Mouse (Mus musculus) forebrain, embryonic 14.5 days (tissue): ENCODE data around the gene Olfr135. TPM values are rescaled to one million over a fixed set of nuclear protein-coding genes. Genes with fewer than 3 reads are reported as not detected.

Experiments used
- ATAC-seq: fragments of 200-750 bp; cut with Nextera tagmentation; 2 replicates; pipeline ENCODE4 v1.8.0; 2017; ENCODE audit warnings: mild to moderate bottlenecking, moderate library complexity
- DNase-seq: peaks from one replicate; pipeline ENCODE4 v3.0.0-alpha.2; 2015; ENCODE audit warnings: low spot score
- H3K27ac ChIP-seq: fragments of 300-500 bp; sonication (generic); 2 replicates; pipeline ENCODE4 v1.5.1; 2014; ENCODE audit warnings: low read depth, mild to moderate bottlenecking, control low read depth, low read length, moderate library complexity
- H3K27me3 ChIP-seq: fragments of 300-500 bp; sonication (generic); replicated peaks from 2 replicates; pipeline ENCODE4 v1.6.1; 2014; ENCODE audit warnings: low read length, control low read depth, mixed read lengths; ENCODE audit not compliant: control insufficient read depth, insufficient read depth
- H3K36me3 ChIP-seq: fragments of 300-500 bp; sonication (generic); 2 replicates; pipeline ENCODE4 v1.6.1; 2014; ENCODE audit warnings: low read length, control low read depth; ENCODE audit not compliant: control insufficient read depth, insufficient read depth
- H3K4me1 ChIP-seq: fragments of 300-500 bp; sonication (generic); 2 replicates; pipeline ENCODE4 v1.6.1; 2014; ENCODE audit warnings: antibody characterized with exemption, low read length, control low read depth; ENCODE audit not compliant: control insufficient read depth, insufficient read depth
- H3K4me2 ChIP-seq: fragments of 300-500 bp; sonication (generic); 2 replicates; pipeline ENCODE4 v1.6.1; 2014; ENCODE audit warnings: mild to moderate bottlenecking, control low read depth, low read length
- H3K4me3 ChIP-seq: fragments of 300-500 bp; sonication (generic); 2 replicates; pipeline ENCODE4 v1.5.1; 2014; ENCODE audit warnings: low read depth, low read length, control low read depth
- H3K9ac ChIP-seq: fragments of 300-500 bp; sonication (generic); 2 replicates; pipeline ENCODE4 v1.6.1; 2014; ENCODE audit warnings: mild to moderate bottlenecking, low read length, control low read depth, moderate library complexity
- H3K9me3 ChIP-seq: fragments of 300-500 bp; sonication (generic); replicated peaks from 2 replicates; pipeline ENCODE4 v1.6.1; 2016; ENCODE audit warnings: low read length, control low read depth, mixed read lengths; ENCODE audit not compliant: control insufficient read depth
- WGBS: fragments of 180-500 bp; shearing (Covaris S2); extraction: QIAGEN DNeasy Blood & Tissue Kit; methylation state at CpG from one replicate; pipeline ENCODE4 v1.1.7; 2014; 5-methylcytosine and 5-hydroxymethylcytosine counted together
- polyA plus RNA-seq: library from polyadenylated mRNA; unstranded; fragments of >200 nt; fragmentation: Nextera tagmentation; extraction: Ambion mirVana; gene quantifications from 2 replicates; pipeline ENCODE4 v1.2.1, GENCODE M21; 2014

The Olfr135 gene
- not detected in 2 replicates for polyA plus RNA-seq

- ATAC-seq (no peak), DNase-seq (no peak)
- Histone ChIP-seq H3K9ac (no peak within 1 kb of the TSS), H3K9me3 (no peaks in the 10 kb centered on the region), H3K4me2 (no peak within 1 kb of the TSS), H3K4me3 (no peak within 1 kb of the TSS), H3K27ac (no peak within 1 kb of the TSS), H3K27me3 (no peaks in the 10 kb centered on the region), H3K36me3 (no peaks in the 10 kb centered on the region), H3K4me1 (no peaks in the 10 kb centered on the region)
- WGBS, result 100% methylated on average over 1 of the region's 1 CpGs
Measured at GRCm38 (mm10) chr17:38204035-38204434, at the start of gene Olfr135. Gene Olfr135, plus strand, starts transcription at chr17:38204335.

DNA sequence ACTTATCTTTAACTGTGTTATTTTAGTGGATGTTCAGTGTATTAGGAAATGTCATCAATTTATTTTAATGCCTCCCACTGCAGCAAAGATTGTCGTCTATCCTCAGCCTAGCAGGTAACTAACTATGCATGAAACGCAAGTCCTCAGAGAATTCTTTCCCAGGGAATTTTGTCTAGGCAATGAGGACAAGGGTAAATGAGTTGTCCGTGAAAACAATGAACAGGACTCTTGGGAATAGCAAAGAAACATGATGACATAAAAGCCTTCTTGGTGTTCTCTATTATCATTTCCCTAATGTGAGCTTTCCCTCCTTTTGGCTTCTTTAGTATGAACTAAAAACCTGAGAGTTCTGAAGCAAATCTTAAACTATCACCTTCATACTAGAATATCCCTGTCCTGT, 33.0 kb upstream of the Olfr135 start, which contains the start of gene Olfr134:
TSS of gene Olfr134 (plus strand) at position 301 of the 400 bp plus-strand sequence.
- no peak for DNase-seq
- no peak for ATAC-seq
- Histone ChIP-seq H3K27ac (no peak within 1 kb of the TSS), H3K9ac (no peak within 1 kb of the TSS), H3K4me2 (no peak within 1 kb of the TSS), H3K36me3 (no peaks in the 10 kb centered on the region), H3K4me3 (no peak within 1 kb of the TSS), H3K27me3 (no peaks in the 10 kb centered on the region), H3K4me1 (no peaks in the 10 kb centered on the region), H3K9me3 (no peaks in the 10 kb centered on the region)
- WGBS, result 76% methylated on average over 3 of the region's 3 CpGs

Other genes starting within 250 kb of the Olfr135 start
- not detected in 2 replicates for gene Olfr129, start 144.3 kb upstream of the Olfr135 start, polyA plus RNA-seq
- not detected in 2 replicates for gene Olfr130, start 140.4 kb upstream of the Olfr135 start, polyA plus RNA-seq
- not detected in 2 replicates for gene Olfr131, start 115.6 kb upstream of the Olfr135 start, polyA plus RNA-seq
- not detected in 2 replicates for gene Olfr132, start 69.8 kb upstream of the Olfr135 start, polyA plus RNA-seq
- gene Olfr133, start 59.1 kb upstream of the Olfr135 start, polyA plus RNA-seq, result not detected in 2 replicates
- not detected in 2 replicates for gene Olfr134, start 32.9 kb upstream of the Olfr135 start, polyA plus RNA-seq
- gene Olfr138, start 56.7 kb downstream of the Olfr135 start, polyA plus RNA-seq, result not detected in 2 replicates
- not detected in 2 replicates for gene Olfr137, start 103.2 kb downstream of the Olfr135 start, polyA plus RNA-seq
- not detected in 2 replicates for gene Olfr136, start 125.5 kb downstream of the Olfr135 start, polyA plus RNA-seq
- not detected in 2 replicates for gene Esp36, start 215.8 kb downstream of the Olfr135 start, polyA plus RNA-seq